Mouse (Mus musculus) urinary bladder, postnatal 14 days (tissue): ENCODE measurements around the gene Lgals9.

Experiments used
- DNase-seq: peaks from one replicate; pipeline ENCODE4 v3.0.0; 2021; ENCODE audit warnings: low spot score

Gene Lgals9

GRCm38 (mm10) chr11:78976731-78977510 is 7.8 kb downstream of the Lgals9 start:
- no peak for DNase-seq

GRCm38 (mm10) chr11:78973381-78974150 is 11.2 kb downstream of the Lgals9 start:
- peak; percentile 52 for DNase-seq

- DNase-seq, result no peak
Measured at GRCm38 (mm10) chr11:78972811-78973351, 11.9 kb downstream of the Lgals9 start.

- DNase-seq, result no peak
Measured at GRCm38 (mm10) chr11:78972328-78972727, 12.4 kb downstream of the Lgals9 start.

GRCm38 (mm10) chr11:78971746-78972145 is 13.0 kb downstream of the Lgals9 start:
- no peak for DNase-seq

- no peak for DNase-seq
Measured at GRCm38 (mm10) chr11:78971096-78971495, 13.7 kb downstream of the Lgals9 start.

GRCm38 (mm10) chr11:78968121-78968520 is 16.6 kb downstream of the Lgals9 start:
- no peak for DNase-seq

- DNase-seq, result peak; percentile 47
Measured at GRCm38 (mm10) chr11:78967371-78967770, 17.4 kb downstream of the Lgals9 start.

- DNase-seq, result no peak
Measured at GRCm38 (mm10) chr11:78961221-78961620, 23.5 kb downstream of the Lgals9 start.

- DNase-seq, result peak; percentile 26
Measured at GRCm38 (mm10) chr11:78959841-78960520, 24.8 kb downstream of the Lgals9 start.

- DNase-seq, result no peak
Measured at GRCm38 (mm10) chr11:78959367-78959766, 25.4 kb downstream of the Lgals9 start.

GRCm38 (mm10) chr11:78956260-78956659 is 28.5 kb downstream of the Lgals9 start:
- peak; percentile 80 for DNase-seq

GRCm38 (mm10) chr11:78952467-78952866 is 32.3 kb downstream of the Lgals9 start:
- peak; percentile 56 for DNase-seq

GRCm38 (mm10) chr11:78950365-78950764 is 34.4 kb downstream of the Lgals9 start:
- DNase-seq, result no peak

- no peak for DNase-seq
Measured at GRCm38 (mm10) chr11:78943083-78943482, 41.7 kb downstream of the Lgals9 start.

- no peak for DNase-seq
Measured at GRCm38 (mm10) chr11:78935178-78935577, 49.6 kb downstream of the Lgals9 start.

GRCm38 (mm10) chr11:78934727-78935126 is 50.0 kb downstream of the Lgals9 start:
- no peak for DNase-seq

- no peak for DNase-seq
Measured at GRCm38 (mm10) chr11:78934307-78934706, 50.4 kb downstream of the Lgals9 start.

GRCm38 (mm10) chr11:78929345-78929744 is 55.4 kb downstream of the Lgals9 start:
- peak; percentile 22 for DNase-seq

- peak; percentile 17 for DNase-seq
Measured at GRCm38 (mm10) chr11:78924916-78925315, 59.8 kb downstream of the Lgals9 start.

- DNase-seq, result no peak
Measured at GRCm38 (mm10) chr11:78924111-78924510, 60.6 kb downstream of the Lgals9 start.

GRCm38 (mm10) chr11:78922678-78923407 is 61.9 kb downstream of the Lgals9 start:
- peak; percentile 35 for DNase-seq
